Mouse (Mus musculus) layer of hippocampus, postnatal 10 days (tissue): ENCODE measurements around the gene Cnnm3. TPM values are rescaled to one million over a fixed set of nuclear protein-coding genes. Genes with fewer than 3 reads are reported as not detected.

Source experiments
- DNase-seq, 2 experiments: peaks; one replicate each; pipeline ENCODE4 v3.0.0; 2021; ENCODE audit warnings: low spot score in 2 of 2
- total RNA-seq, 2 experiments: library from RNA; stranded (reverse); gene quantifications; 2 replicates each; pipeline ENCODE4 v1.2.3; 2021

Cnnm3 gene
- total RNA-seq, 2 experiments from 2014 or later: 35.0 to 39.8 TPM

DNA sequence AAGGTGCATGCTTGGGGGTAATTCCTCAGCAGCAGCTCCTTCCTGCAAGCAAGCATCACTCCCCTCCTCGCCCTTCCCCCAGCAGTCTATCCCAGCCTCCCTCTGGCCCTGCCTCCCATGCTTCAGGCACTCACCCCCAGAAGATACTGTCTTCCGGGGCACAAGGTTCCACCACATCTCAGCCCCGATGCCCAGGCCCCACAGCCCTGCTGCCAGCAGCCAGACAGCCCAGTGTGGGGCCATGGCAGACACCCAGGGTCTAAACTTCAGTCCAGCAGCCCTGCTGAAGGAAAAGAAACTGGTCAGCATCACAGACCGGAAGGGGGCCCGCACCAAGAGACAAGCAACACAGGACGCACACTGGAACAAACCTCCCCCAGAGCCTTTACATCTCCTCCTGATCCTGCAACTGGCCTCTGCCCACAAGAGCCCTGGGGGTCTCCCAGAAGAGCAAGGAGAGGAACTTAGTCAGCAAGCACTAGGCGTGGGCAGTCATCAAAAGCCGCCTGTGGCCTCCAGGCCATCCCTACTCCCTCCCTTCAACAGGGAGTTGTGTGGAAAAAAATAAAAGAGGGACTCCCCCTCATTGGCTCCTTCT lies 44.2 kb downstream of the Cnnm3 start:
- DNase-seq: peak in 1 of 2 experiments; percentile 53

- peak; percentile 99 for DNase-seq
These were observed 45.1 kb downstream of the Cnnm3 start for GRCm38 (mm10) chr1:36556553-36557456.

DNA sequence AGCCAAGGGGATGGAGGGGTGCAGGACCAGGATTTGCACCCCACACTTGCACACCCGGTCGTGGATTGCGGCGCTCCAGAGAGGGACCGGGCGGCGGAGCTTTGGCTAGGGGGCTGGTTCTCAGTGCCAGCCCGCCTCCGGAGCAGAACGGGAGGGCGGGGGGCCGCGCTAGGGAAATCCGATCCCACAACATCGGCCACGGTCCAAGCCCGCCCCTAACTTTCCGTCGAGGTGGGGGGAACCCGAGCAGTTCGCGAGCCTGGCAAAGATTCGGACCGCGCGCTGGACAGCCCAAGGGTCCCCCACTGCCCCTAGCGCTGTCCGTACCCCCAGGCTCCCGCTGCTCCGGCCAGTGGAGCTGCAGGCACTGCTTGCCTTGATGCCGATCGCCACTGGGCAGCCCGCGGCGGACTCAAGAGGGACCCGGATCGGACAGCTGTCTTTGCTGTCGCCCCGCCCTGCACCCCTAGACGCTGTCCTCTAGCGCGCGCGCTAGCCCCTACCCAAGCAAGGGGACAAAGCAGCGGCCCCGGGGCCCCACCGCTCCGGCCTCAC lies 45.9 kb downstream of the Cnnm3 start:
- peak; percentile 78 to 87 for DNase-seq

GRCm38 (mm10) chr1:36558031-36558993 lies 46.6 kb downstream of the Cnnm3 start, which contains the start of gene Sema4c:
TSS of gene Sema4c (minus strand) at chr1:36558349.
- DNase-seq: peak; percentile 72 to 81

DNA sequence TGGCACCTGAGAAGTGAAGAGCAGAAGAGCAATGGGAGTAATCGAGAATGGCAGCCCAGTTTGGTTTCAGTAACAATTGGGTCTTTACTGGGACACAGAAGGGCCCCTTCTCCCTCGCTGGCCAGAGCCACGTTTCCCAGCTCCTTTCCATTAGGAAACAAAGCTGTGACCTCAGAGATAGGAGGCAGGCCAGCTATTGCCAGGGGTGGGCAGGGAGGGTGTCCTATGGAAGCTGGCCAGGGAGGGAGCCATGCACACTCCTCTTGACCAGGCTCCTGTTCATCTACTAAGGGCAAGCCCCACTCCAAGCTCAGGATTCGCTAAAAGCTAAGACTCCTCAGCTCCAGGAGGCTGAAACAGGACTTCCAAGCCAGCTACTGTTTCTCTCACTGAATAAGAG lies 47.6 kb downstream of the Cnnm3 start:
- DNase-seq: no peak

DNA sequence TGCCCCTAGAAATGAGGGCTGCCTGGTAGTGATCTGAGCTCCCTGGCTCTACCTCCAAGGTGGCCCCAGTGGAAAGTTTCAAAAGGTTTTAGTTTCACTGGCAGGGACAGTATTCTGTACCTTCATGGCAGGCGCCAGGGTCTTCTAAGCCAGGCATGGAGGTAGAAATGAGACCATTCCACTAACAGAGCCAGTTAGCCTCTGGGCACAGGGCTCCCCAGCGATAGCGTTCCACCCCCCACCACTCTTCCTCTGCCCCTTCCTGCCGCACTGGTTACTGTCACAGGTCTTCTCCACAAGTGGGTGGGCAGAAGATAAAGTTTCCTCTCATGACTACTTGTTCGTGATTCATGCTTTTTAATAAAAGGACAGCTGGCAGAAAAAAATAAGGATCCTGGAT lies 48.2 kb downstream of the Cnnm3 start:
- no peak for DNase-seq

- DNase-seq: no peak
These were observed 49.2 kb downstream of the Cnnm3 start for GRCm38 (mm10) chr1:36560903-36561302.

GRCm38 (mm10) chr1:36562388-36562787 lies 50.7 kb downstream of the Cnnm3 start:
- DNase-seq: no peak

DNA sequence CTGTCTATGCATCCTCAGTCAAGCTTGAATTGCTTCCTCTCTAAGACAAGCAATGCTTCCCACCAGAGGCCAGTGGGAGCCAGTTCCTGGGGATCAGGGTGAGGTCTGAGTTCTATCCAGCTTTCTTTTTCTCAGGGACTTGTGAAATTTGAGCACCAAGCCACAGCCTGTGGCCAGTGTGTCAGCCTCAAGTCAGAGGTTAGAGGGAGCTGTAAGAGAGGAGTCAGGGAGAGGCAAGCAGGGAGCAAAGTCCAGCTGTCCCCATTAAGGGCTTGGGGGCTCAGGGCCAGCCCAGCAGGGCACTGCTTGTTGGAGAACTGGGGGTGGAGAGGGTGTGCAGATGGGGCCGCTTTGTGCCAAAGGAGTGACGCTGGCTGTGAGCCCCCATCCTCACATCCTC lies 51.5 kb downstream of the Cnnm3 start:
- no peak for DNase-seq

GRCm38 (mm10) chr1:36563632-36564031 lies 52.0 kb downstream of the Cnnm3 start:
- DNase-seq: no peak

DNA sequence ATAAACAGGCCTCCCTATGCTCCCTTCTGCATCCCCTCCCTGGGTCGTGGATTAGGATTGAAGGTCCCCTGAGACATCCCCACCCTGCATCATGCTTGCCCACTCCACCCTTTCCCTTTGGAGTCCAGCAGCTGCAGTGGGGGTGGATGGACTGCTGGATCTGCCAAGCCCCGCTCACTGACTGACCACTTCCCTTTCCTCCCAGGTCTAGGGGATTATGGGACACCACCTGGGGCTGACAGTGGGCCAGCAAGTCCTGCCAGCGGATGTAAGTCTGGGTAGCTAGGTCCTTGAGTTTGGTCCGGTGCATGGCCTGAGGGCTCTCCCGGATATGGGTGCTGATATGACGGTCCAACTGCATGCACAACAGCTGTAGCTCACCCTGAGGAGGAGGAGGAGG lies 52.4 kb downstream of the Cnnm3 start:
- no peak for DNase-seq

GRCm38 (mm10) chr1:36566425-36566824 lies 54.8 kb downstream of the Cnnm3 start:
- DNase-seq: no peak

GRCm38 (mm10) chr1:36567818-36568603 lies 56.3 kb downstream of the Cnnm3 start:
- no peak for DNase-seq

- DNase-seq: no peak
These were observed 57.1 kb downstream of the Cnnm3 start for GRCm38 (mm10) chr1:36568776-36569175.

- no peak for DNase-seq
These were observed 58.1 kb downstream of the Cnnm3 start for GRCm38 (mm10) chr1:36569694-36570276.

DNA sequence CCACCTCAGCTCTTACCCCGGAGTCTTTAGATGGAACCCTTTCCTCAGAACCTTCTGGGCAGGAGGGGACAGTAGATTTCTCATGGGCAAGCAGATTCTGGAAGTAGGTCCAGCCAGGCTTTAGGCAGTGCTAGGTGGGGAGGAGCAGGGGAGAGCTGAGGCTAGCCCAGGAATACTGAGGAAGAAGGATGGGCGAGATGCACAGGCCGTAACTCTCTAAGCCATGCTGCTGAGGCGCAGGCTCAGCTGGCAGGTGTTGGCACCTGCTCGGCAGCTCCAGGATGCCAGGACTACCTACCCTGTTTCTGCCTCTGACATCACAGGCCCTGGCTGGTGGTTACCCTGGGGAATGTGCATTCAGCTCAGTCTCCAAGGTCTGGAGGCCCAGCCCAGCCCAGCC lies 58.7 kb downstream of the Cnnm3 start:
- no peak for DNase-seq

DNA sequence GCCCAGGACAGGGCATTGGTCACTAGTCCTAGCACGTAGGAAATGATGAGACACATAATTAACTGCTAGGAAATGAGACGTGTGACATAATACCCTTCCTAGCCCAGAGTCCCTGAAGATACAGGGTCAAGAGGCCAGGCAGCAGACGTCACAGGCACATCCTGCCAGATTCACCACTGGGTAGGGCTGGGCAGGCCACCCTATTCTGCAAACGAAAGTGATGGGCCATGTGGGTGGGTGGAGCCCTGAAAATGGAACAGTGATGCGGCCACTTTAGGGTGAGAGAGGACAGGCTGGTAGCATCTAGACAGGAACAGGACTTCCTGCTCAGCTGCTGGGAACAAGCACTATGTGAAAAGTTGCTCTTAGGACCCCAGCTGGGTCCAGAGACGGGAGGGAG lies 60.0 kb downstream of the Cnnm3 start:
- no peak for DNase-seq

- no peak for DNase-seq
These were observed 60.6 kb downstream of the Cnnm3 start for GRCm38 (mm10) chr1:36572140-36572700.

GRCm38 (mm10) chr1:36572709-36573108 lies 61.0 kb downstream of the Cnnm3 start:
- DNase-seq: no peak

DNA sequence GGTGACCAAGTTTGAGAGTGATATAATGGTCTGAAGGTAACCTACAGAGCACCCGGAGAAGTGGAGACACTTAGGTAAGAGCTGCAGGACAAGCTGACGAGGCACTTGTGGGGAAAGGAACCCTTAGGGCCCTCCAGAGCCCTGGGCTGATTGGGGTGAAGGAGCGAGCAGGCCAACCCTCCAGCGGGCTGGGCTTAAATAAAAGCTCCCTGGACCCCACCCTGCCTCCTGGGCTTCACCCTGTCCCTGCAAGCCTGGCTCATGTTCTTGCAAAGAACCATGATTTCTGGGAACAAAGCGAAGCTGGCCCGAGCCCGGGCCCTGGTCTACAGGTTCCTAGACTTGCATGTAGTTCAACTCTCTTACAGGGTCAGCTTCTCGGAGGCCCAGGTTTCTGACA lies 61.9 kb downstream of the Cnnm3 start:
- no peak for DNase-seq
